ENCODE assay signal across 9 mouse cellular contexts in genomic region chr4:115047750-115048149, GRCm38 (mm10). TPM values are rescaled to one million over a fixed set of nuclear protein-coding genes. Genes with fewer than 3 reads are reported as not detected.
DNase-seq lines count a peak whose midpoint lies in the region; ATAC-seq lines count a peak whose summit lies in the region.
"Had no signal": no experiment of that assay in that cellular context is flagged by ENCODE, and none has a peak within 500 bp of the region (broad histone marks: within the 10 kb centered on the region; RNA-seq: fewer than 3 reads in every experiment).

No protein-coding gene starts in this region.

- H3K27me3 ChIP-seq in neural tube, embryonic 15.5 days (replicated peaks), result peaks cover 45% of the 10 kb centered on the region

- H3K4me1 ChIP-seq in neural tube, embryonic 15.5 days, result peaks cover 5% of the 10 kb centered on the region

- WGBS in neural tube, embryonic 15.5 days, result 4% methylated on average over 5 of the region's 5 CpGs

- H3K4me3 ChIP-seq in neural tube, embryonic 15.5 days (replicated peaks), result no peak overlapping the region
- H3K4me3 ChIP-seq: lung, embryonic 15.5 days had no signal

- no peak overlapping the region for H3K9ac ChIP-seq in neural tube, embryonic 15.5 days (replicated peaks)
- H3K9ac ChIP-seq: lung, embryonic 15.5 days had no signal

- no peak for ATAC-seq in neural tube, embryonic 15.5 days (ENCODE audit: low FRiP score)
- ATAC-seq in granulocyte monocyte progenitor cell, adult 5-6 weeks (replicated peaks; ENCODE audit: poor library complexity, severe bottlenecking), result peak; percentile 79

- no peaks in the 10 kb centered on the region for H3K9me3 ChIP-seq in neural tube, embryonic 15.5 days (replicated peaks)
- H3K9me3 ChIP-seq: lung, embryonic 15.5 days had no signal

- H3K27ac ChIP-seq in neural tube, embryonic 15.5 days (replicated peaks), result no peak overlapping the region
- H3K27ac ChIP-seq: lung, embryonic 15.5 days had no signal

- H3K36me3 ChIP-seq in neural tube, embryonic 15.5 days, result no peaks in the 10 kb centered on the region

- no peak overlapping the region for H3K4me2 ChIP-seq in neural tube, embryonic 15.5 days
- H3K4me2 ChIP-seq: lung, embryonic 15.5 days had no signal

- DNase-seq in neural tube, embryonic 10.5 days (ENCODE audit: extremely low spot score, low spot score), result peak; percentile 58
- DNase-seq in adrenal gland, adult 8-10 months, result peak; percentile 21
- peak; percentile 74 to 88 for DNase-seq in kidney, postnatal 25 days
- DNase-seq in lung, postnatal 4 days, result peak; percentile 72 to 82
- peak; percentile 90 to 95 for DNase-seq in spleen, postnatal 4 days (ENCODE audit: low spot score in 2 of 2)
- DNase-seq in adipocyte (ENCODE audit: low spot score), result no peak

RNA-seq across cellular contexts. Expression of gene Tal1, which starts 8.5 kb away (rescaled TPM):
- 1.0 and 1.7 TPM in 2 replicates for polyA plus RNA-seq in neural tube, embryonic 15.5 days (2015; fragmentation: Nextera tagmentation; extraction: Ambion mirVana)
- 1 to 10 TPM; 1.9 to 4.0 (median 2.6) TPM for total RNA-seq in adrenal gland, adult 8-10 months (2022)
- 12.1 and 14.4 TPM in 2 replicates for total RNA-seq in granulocyte monocyte progenitor cell, adult 5-6 weeks (2014; fragmentation: Nextera tagmentation)
- total RNA-seq in granulocyte monocyte progenitor cell, adult 5-6 weeks (2017), result 5.8 and 9.5 TPM in 2 replicates

RNA-seq across cellular contexts. Expression of gene Pdzk1ip1, which starts 40.8 kb away (rescaled TPM):
- polyA plus RNA-seq in neural tube, embryonic 15.5 days (2015; fragmentation: Nextera tagmentation; extraction: Ambion mirVana), result 3.0 and 6.7 TPM in 2 replicates
- 1 to 10 TPM in 2 of 4 experiments, under 1 TPM in 1, not detected in 1; 0.37 to 1.1 (median 1.0) TPM for total RNA-seq in adrenal gland, adult 8-10 months (2022)
- total RNA-seq in granulocyte monocyte progenitor cell, adult 5-6 weeks (2014; fragmentation: Nextera tagmentation), result 0.92 TPM in 1 of 2 replicates, not detected in the other
- total RNA-seq in granulocyte monocyte progenitor cell, adult 5-6 weeks (2017), result 3.8 TPM in 1 of 2 replicates, not detected in the other

RNA-seq across cellular contexts. Expression of gene Stil, which starts 47.8 kb away (rescaled TPM):
- polyA plus RNA-seq in neural tube, embryonic 15.5 days (2015; fragmentation: Nextera tagmentation; extraction: Ambion mirVana), result 1.1 and 5.5 TPM in 2 replicates
- under 1 TPM; 0.52 to 0.89 (median 0.54) TPM for total RNA-seq in adrenal gland, adult 8-10 months (2022)
- 20.3 and 20.4 TPM in 2 replicates for total RNA-seq in granulocyte monocyte progenitor cell, adult 5-6 weeks (2014; fragmentation: Nextera tagmentation)
- total RNA-seq in granulocyte monocyte progenitor cell, adult 5-6 weeks (2017), result 18.4 and 21.7 TPM in 2 replicates

Comparison
In these comparisons a context has a peak if more than half of its experiments do, and no peak if none do; other contexts are left out.
1. RNA of gene Stil, which starts 47.8 kb away (total RNA-seq): 18.4 to 21.7 TPM in granulocyte monocyte progenitor cell, adult 5-6 weeks; 0.52 to 0.89 TPM in adrenal gland, adult 8-10 months; every median in the first group is over 10 times any median in the second.